Mouse (Mus musculus) ES-Bruce4 (cell line): Measurements from ENCODE around the gene Mthfr.

Experiments used
- CTCF ChIP-seq: IDR thresholded peaks from one replicate; pipeline ENCODE4 v1.8.1; 2011; ENCODE audit warnings: low read depth, low read length
- POLR2A ChIP-seq: IDR thresholded peaks from one replicate; pipeline ENCODE4 v1.8.1; 2011; ENCODE audit warnings: low read length; ENCODE audit not compliant: insufficient read depth

- TF ChIP-seq CTCF: no peak
- no peak for TF ChIP-seq POLR2A
These were observed 53.8 kb downstream of the Mthfr start for GRCm38 (mm10) chr4:148092551-148093271.
